Mouse (Mus musculus) erythroblast, adult 5-6 weeks (primary cell): ENCODE results near the gene H2afv. TPM values are rescaled to one million over a fixed set of nuclear protein-coding genes. Genes with fewer than 3 reads are reported as not detected.
A peak's percentile ranks its signal among the peaks of the same experiment; 100 is the strongest.

Experiments used
- ATAC-seq: replicated peaks from 2 replicates; pipeline ENCODE4 v1.8.0; 2016; ENCODE audit warnings: moderate number of reproducible peaks, mild to moderate bottlenecking, moderate TSS enrichment, inconsistent platforms; ENCODE audit not compliant: poor library complexity, low FRiP score, severe bottlenecking
- total RNA-seq, 2 experiments: library from RNA; stranded (forward) in 1 of 2; stranded (reverse) in 1 of 2; fragments of 150-400 nt in 1 of 2; fragments of 200-764, 138-1000 nt in 1 of 2; gene quantifications; 2 replicates each; pipeline versions ENCODE4 v1.2.3 to v1.2.4; 2015 to 2017; ENCODE audit warnings: low replicate concordance in 2 of 2

H2afv gene
- total RNA-seq (2015; ENCODE audit: low replicate concordance) (53.3 and 54.0 TPM in 2 replicates), total RNA-seq (2017; ENCODE audit: low replicate concordance) (32.3 and 44.9 TPM in 2 replicates)

DNA sequence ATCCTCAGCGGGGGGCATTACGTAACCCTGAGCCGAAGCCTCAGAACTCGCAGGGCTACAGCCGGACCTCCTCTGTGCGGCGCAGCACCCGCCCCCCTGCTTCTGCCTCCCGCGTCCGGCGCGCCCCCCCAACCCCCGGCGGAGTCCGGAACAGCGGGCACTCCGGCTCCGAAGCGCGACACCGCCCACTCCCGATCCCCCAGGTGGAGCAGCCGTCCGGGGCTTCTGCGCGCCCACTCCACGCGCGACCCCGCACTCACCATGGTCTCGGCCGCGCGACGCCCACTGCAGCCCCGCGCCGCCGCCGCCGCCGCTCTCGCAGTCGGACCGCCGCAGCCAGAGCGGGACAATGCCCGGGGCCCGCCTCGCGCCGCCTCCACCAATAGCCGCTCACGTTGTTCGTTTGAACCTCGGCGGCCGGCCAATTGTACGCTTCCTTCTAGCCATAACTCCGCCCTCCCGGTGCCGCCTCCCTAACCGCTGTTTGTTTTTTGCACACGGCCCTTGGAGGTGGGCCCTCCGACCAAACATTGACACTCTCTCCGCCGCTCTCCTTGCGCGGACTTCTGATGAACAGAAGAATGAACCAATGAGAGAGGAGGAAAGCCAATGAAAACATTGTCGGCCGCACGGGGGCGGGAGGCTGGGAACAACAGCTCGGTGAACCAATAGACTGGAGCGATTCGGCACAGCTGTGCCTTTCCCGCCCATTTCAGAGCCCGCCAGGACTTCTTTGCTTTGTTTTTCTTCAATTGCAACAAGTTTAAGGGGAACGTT is at the start of gene H2afv:
Gene H2afv (minus strand): TSS at position 367 of the 777 bp plus-strand sequence.
- peak; percentile 97 for ATAC-seq

DNA sequence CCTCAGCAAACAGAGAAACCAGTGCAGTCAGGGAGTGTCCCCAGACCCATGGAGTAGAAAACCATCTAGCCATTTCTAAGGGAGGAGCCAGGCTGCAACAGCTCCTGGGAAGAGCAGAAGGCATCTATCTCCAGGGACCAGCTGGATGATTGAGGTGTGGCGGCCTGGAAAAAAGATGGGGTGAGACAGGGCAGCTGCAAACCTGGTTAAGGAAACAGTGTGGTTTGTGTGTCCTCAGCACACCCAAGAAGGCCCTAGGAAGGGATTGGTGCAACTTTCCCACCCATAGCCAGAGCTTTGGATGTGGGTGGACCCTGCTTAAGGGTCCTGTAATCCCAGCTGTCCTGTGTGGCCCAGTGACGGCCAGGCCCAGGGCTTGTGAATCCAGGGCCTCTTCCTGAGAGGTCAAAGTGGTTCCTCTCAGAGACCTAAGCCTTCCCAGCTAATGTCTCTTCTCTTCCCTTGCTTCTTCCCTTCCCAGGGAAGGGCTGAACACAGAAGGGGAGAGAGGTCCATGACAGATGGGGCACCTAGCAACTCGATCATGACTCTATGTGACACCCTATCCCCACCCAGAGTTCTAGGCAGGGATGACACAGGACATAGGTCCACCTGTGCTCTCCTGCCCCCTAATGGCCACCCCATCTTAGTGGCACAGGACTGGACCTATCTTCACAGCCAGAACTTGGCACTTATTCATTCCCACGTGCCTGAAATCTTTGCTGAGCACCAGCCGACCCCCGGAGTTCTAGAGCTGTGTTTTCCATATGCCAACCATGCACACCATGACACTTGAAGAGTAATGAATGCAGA is 45.7 kb upstream of the H2afv start:
- ATAC-seq = peak; percentile 93

DNA sequence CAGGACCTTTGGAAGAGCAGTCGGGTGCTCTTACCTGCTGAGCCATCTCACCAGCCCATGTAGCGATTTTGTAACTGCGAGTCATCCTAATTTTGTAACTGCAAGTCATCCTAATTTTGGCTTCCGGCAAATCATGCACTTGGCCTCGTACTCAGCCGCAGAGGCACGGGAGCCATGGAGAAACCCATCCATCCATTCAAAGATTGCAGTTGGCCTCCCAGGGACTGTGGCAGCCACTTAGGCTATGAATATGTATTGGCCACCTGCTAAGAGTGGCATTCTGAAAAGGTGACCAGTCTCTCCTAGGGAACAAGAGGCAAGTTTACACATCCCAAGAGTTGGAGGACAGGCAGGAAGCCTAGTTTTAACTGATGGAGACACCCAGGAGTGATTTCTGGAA is 45.0 kb upstream of the H2afv start:
- no peak for ATAC-seq

DNA sequence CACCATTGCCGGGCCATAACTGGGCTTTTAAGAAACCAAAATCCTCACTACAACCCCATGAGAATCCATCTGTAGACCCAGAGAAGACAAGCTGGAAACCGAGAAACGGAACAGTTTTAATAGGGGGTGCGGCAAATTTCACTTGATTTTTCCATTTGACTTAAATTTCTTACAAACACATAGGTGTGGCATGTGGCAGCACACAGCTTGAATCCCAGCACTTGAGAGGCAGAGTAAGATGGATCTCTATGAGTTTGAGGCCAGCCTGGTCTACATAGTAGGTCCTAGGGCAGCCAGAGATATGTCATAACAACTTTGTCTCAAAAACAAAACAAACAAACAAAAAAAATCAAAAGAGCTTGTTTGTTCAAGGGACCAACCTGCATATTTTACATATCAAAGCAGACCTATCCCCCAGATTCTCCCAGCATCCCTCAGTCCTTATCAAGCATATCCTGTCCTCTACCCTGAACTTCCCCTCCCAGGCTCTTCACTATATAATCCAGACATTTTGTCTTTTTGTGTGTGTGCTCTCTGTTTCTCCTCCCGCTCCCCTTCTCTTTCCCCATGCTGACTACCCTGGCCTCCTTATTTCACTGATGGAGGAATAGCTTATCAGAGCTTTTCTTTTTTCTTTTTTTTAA is 43.9 kb upstream of the H2afv start:
- no peak for ATAC-seq

DNA sequence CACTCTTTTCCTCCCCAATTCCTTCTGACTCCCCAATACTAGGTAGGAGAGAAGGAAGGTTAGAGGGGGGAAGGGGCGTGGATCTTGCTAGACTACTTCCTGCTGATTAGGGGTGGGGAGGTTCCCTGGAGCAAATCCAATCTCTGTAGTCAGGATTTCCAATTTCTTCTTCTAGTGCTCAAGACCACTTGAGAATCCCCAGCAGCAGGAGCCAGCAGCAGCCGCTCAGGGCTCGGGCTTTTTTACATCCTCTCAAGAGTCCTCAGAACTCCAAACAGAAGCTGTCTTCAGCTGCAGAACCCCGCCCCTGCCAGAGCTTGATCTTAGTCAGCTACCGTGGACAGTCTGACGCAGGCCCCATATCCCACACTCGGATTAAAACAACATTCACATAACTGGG is 43.3 kb upstream of the H2afv start:
- ATAC-seq = no peak

DNA sequence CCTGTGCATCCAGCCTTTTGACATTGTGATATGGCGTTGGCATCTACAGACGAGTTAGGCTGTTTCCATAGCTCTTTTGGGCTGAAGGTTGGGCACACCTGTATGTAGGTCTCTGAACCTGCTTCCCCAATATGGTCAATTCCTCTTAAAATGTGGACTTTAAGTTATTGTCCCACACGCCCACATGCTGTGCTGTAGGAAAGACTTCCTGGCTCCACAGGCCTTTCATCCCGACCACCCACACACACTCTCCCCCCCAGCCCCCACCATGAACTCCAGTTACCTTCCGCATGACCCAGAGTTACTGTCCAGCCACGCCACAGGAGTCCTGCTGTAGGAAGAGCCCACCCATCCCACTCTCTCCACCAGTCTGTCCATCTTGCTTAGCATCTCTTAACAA is 42.7 kb upstream of the H2afv start:
- no peak for ATAC-seq

DNA sequence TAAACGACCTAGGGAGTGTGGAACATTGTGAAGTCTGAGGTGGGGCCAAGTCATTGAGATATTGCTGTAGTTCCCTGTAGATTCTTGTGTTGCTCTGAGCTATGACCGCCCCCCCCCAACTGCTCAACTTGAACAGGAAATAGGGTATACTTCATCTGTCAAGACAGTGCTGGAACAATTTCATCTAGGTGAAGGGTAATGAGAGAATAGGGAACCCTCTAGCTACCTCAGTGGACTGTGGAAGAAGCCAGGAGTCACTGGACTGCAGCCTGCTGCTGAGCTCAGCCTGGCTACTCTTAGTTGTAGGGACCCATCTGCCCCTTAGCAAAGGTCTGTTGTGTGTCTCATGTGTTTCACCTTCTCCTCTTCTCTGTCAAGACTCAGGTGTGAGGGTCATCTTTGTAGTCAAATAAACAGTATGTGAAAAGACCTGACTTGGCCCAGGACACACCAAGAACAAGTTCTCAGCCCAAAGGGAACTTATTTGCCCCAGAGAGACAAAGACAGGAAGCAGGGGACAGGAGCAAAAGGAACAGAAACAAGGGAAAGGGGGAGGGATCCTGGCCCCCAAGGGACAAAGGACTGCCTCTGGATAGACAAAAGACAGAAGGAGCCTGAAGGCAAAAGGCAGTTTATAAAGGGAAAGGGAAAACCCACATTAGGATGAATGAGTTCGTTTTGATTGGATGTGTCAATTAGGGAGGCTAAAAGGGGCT is 40.2 kb upstream of the H2afv start:
- ATAC-seq = no peak

DNA sequence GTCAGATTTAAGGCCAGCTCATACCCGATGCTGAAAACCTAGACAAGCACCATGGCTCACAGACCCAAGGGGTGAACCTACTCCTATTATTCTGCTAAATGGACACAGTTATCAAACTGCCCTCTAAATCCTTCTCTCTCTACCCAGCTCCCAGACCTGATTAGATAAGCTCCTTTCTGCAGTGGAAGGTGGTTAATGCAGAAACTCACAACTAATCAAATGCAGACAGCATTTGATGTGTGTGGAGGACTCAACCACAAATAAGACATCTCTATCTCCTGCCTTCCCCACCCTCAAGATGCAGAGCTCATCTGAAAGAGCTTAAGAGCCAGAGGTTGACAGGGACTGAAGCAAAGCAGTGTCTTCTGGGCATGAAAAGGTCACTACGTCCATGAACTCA is 38.9 kb upstream of the H2afv start:
- no peak for ATAC-seq

DNA sequence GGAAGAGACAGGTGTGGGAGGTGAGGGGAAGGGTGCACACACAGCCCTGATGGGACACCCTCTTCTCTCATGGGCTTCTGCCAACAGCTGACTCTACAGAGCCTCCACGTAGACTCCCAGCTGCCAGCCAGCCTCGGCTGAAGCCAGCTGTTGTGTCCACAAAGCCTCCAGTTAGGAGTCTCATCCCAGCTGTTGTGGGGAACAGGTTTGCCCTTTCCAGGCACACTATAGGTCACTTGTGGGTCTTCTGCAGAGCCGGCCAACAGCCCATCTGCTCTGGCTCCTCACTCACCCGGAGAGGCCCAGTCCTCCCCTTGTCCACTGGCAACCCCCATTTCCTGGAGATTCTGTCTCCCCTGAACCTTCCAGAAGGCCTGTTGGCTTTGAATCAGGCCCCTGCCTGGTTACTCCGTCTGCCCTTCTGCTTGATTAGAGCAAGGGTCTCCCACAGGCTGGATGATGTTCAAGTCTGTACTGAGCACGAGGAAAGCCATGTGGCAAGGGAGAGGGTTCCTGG is 37.5 kb upstream of the H2afv start:
- ATAC-seq = no peak

DNA sequence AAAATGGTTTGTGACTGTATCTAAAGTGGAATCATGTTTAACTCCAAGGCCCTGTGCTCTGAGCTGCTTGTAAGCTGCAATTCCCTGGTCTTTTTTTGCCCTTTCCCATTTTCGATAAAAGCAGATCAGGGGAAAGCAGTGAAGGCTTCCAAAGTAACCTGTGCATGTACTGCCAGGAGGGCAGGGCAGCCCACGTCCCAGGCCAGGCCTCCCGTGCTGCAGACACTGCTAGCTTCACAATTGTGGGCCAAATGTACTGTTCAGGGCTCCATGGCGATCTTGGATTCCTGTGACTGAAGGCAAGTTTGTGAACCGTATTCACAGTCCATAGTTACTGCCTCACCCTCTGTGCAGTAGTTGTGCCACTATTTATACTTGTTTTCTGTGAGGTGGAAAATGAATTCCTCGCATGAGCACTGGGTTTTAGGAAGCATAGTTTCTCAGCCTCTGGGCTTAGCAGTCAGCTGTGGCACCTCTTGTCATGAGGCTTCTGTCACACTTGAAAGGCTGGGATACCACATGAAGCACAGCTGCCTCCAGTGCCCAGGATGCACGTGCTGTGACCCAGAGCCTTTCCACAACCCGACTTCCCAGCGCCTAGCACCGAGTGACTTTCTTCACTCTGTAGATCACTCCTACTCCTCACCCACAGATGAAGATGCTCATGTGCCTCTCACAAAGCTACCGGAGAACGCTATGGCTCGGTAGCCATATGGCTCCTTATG is 36.6 kb upstream of the H2afv start:
- ATAC-seq = no peak

DNA sequence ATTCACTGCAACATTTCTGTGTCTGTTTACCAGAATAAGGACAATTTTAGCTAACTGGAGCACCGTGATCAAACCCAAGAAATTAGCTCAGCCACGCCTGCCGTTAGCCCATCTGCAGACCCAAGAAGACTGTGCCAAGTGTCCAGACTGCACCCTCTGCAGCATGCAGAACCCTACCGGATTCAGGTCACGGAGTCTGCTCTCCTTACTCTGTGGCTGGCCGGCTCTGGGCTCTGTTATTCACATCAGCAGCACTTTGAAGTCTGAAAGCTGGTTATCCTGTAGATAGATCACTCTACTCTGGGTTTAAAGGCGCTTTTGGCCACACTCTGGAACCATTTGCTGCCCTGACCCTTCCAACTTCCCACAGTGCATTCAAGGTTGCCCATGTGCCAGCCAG is 35.9 kb upstream of the H2afv start:
- no peak for ATAC-seq

DNA sequence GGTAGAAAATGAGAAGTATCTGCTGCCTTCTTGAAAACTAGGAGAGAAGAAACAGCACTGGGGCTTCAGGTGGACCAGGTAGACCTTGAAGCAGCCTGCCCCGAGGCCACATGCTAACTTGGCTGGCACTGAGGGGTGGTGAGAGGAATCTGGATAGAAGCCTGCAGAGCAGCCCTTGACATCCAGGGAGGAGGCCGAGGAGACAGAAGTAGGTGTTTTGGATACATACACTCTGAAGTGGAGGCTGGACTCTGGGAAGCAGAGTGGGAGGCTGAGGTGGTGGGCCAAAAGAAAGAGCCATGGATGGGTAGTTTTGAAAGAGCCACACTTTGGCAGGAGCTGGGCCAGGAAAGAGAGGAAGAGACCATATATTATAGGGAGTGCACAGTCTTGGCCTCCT is 35.0 kb upstream of the H2afv start:
- no peak for ATAC-seq

DNA sequence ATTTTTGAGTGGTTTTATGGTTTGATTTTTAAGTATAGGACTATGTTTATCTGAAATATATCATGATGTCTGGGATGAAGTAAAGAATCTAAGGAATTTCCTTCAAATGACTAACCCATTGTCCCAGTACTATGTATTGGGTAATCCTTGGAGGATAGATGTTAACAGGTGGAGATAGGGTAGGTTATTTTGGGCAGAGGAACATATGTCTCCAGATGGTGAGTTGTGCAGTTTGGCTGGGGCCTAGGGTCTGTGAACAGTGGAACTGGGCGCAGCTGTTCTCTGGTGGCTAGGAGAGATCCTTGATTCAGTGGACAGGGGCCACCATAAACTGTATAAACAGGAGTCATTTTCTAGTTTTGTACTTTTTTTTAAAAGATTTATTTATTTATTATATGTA is 33.1 kb upstream of the H2afv start:
- no peak for ATAC-seq

DNA sequence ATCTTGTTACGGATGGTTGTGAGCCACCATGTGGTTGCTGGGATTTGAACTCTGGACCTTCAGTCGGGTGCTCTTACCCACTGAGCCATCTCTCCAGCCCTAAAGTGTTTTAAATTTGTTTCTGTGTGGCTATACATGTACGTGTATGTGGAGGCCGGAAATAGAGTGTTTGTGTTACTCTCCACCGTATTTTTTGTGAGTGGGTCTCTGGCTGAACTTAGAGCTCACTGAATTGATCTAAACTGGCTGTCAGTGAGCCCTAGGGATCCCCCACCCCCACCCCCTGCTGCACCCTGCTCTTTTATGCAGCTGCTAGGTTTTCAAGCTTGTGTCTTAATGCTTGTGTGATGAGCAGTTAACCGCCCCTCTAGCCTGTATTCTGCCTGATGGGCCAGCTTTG is 32.6 kb upstream of the H2afv start:
- no peak for ATAC-seq

DNA sequence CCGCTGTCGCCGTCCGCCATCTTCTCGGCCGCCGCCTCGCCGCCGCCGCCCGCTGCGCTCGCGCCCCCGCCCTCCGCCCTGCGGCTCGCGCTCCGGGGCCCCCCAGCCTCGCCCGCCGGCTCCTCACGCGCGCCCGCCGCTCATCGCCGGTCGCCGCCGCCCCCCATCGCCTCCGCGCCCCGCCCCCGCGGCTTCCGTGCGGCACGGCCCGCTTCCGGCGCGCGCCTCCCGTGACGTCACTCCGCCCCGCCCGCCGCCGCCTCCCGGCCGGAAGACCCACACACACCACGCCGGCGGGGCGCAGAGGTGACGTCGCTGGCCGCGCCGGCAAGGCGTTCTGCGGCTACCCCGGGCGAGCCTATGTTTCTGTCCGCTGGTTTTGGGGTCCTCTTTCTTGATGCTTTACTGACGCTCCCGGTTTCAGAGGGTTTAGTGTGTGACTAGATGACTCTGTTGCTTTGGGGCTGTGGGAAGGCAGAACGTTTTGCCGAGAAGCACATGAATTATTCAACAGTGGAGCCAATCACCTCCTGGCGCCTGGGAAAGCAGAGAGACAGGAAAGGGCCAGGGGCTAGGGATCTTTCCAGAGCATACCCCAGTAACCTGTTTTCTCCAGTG is 31.7 kb upstream of the H2afv start, which contains the start of gene Purb:
Gene Purb (minus strand): TSS at position 51 of the 618 bp plus-strand sequence.
- ATAC-seq = peak; percentile 93

DNA sequence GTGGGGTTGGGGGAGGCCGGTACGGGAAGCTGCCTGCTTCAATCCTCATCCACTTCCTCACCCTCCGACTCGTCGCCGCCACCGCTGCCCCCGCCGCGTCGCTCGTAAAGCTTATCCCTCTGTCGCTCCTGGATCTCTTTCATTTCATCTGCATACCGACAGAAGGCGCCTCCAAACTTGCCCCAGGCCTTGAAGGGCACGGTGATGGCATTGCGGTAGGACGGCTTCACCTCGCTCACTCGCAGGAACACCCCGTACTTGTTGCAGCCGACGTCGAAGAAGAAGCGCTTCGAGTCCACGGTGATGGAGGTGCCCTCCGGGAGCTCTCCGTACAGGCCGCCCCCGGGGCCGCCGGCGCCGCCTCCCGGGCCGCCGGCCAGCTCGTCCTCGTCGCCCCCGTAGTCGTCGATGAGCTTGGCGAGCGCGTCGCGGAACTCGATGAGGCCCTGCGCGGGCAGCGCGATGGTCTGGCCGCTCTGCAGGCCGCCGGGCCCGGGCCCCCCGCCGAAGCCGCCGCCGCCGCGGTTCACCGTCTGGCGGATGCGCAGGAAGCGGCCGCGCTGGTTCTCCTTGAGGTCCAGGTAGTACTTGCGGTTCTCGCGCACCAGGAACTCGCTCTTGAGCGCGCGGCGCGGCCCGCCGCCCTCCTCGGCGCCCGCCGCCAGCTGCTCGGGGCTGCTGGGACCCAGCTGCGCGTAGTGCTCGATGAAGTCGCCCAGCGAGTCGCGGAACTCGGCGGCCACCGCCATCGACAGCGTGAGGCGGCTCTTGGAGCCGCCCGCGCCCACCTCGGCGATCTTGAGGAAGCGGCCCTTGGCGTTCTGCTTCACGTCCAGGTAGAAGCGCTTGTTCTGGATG is 30.9 kb upstream of the H2afv start:
- ATAC-seq = peak; percentile 66

DNA sequence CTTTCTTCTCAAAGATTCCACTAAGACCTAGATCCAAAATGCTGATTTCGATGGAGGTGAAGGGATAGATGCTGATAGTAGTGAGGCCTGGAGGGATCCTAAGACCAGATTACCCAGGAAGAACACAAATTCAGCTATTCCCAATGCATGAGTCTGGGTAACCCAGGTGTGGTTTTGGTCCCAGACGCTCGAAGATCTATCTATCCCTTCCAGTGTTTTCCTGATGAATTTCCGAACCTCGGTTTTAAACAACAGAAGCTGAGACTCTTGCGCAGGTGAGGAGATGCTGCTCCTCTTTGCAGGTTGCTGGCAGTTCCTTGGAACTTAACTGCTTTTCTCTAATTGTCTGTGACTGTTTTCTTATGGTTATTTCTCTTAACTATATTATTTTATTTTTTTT is 30.1 kb upstream of the H2afv start:
- ATAC-seq = no peak

DNA sequence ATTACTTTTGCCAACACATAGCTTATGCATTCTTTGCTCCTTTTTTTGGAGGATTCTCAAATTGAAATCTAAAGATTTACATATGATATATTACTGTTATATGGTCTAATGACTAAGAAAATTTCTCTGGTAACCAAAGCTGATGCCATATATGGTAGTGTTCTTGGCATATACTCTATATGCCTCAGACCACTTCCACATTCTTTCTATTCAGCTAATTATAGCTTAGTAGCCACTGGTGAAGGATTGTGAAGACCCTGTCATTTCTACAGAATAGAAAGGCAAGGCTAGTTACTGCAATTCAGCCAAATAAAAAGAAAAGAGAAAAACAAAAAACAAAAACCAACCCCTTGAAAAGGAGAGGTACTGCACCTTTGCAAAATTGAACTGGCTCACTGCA is 27.8 kb upstream of the H2afv start:
- ATAC-seq = no peak
